Mouse (Mus musculus) midbrain, embryonic 14.5 days (tissue): ENCODE measurements around the gene Rab36. TPM values are rescaled to one million over a fixed set of nuclear protein-coding genes. Genes with fewer than 3 reads are reported as not detected.
"Not testable (repeated sequence)": the region's sequence is repeated elsewhere in the genome, so short reads cannot be mapped to it uniquely, and the experiment has no call there.

Experiments used
- ATAC-seq: fragments of 200-750 bp; cut with Nextera tagmentation; 2 replicates; pipeline ENCODE4 v1.8.0; 2017; ENCODE audit warnings: moderate number of reproducible peaks, moderate library complexity; ENCODE audit not compliant: low FRiP score, low TSS enrichment
- DNase-seq: peaks from one replicate; pipeline ENCODE4 v3.0.0-alpha.2; 2015
- H3K27ac ChIP-seq: fragments of 300-500 bp; sonication (generic); replicated peaks from 2 replicates; pipeline ENCODE4 v1.5.1; 2014; ENCODE audit warnings: mild to moderate bottlenecking, low read depth, low read length, moderate library complexity
- H3K27me3 ChIP-seq: fragments of 300-500 bp; sonication (generic); 2 replicates; pipeline ENCODE4 v1.6.1; 2014; ENCODE audit warnings: low read length, control low read depth, mixed read lengths; ENCODE audit not compliant: control insufficient read depth, insufficient read depth
- H3K36me3 ChIP-seq: fragments of 300-500 bp; sonication (generic); 2 replicates; pipeline ENCODE4 v1.6.1; 2014; ENCODE audit warnings: low read length, control low read depth; ENCODE audit not compliant: control insufficient read depth, insufficient read depth
- H3K4me1 ChIP-seq: fragments of 300-500 bp; sonication (generic); 2 replicates; pipeline ENCODE4 v1.6.1; 2014; ENCODE audit warnings: mild to moderate bottlenecking, antibody characterized with exemption, low read length, control low read depth; ENCODE audit not compliant: control insufficient read depth, insufficient read depth
- H3K4me2 ChIP-seq: fragments of 300-500 bp; sonication (generic); 2 replicates; pipeline ENCODE4 v1.6.1; 2014; ENCODE audit warnings: mild to moderate bottlenecking, low read length, moderate library complexity
- H3K4me3 ChIP-seq: fragments of 300-500 bp; sonication (generic); replicated peaks from 2 replicates; pipeline ENCODE4 v1.5.1; 2014; ENCODE audit warnings: low read depth, low read length
- H3K9ac ChIP-seq: fragments of 300-500 bp; sonication (generic); replicated peaks from 2 replicates; pipeline ENCODE4 v1.6.1; 2014; ENCODE audit warnings: mild to moderate bottlenecking, low read length, moderate library complexity
- H3K9me3 ChIP-seq: fragments of 300-500 bp; sonication (generic); 2 replicates; pipeline ENCODE4 v1.6.1; 2016; ENCODE audit warnings: low read length, control low read depth, mixed read lengths; ENCODE audit not compliant: control insufficient read depth
- WGBS: fragments of 180-500 bp; shearing (Covaris S2); extraction: QIAGEN DNeasy Blood & Tissue Kit; methylation state at CpG from one replicate; pipeline ENCODE4 v1.1.7; 2014; 5-methylcytosine and 5-hydroxymethylcytosine counted together
- polyA plus RNA-seq: library from polyadenylated mRNA; unstranded; fragments of >200 nt; fragmentation: Nextera tagmentation; extraction: Ambion mirVana; gene quantifications from 2 replicates; pipeline ENCODE4 v1.2.1, GENCODE M21; 2014

Gene Rab36
- polyA plus RNA-seq, 1 experiment from 2014 or later: 14.3 TPM

DNA sequence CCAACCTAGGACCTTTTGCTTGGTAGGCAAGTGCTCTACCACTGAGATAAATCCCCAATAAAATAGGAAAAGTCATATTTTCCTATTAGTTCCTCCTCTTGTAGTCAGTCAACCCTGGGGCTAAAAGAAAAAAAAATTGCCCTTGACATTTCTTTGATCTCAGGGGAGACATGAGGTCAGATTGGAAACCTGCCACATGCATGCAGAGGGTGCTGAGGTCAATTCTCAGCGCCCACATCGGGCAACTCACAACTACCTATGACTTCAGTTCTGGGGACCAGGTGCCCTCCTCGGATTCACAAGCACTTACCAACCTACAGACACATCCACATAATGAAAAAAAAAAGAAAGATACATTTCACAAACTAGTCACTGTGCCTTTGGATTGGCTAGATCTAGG lies 6.6 kb upstream of the Rab36 start:
- H3K4me3 ChIP-seq: no peak overlapping the region
- no peak overlapping the region for H3K27ac ChIP-seq
- no peaks in the 10 kb centered on the region for H3K27me3 ChIP-seq
- ATAC-seq (no peak), DNase-seq (no peak)
- H3K9ac ChIP-seq: no peak overlapping the region
- H3K4me2 ChIP-seq: no peak overlapping the region
- 90% methylated on average over 3 of the region's 3 CpGs for WGBS
- no peaks in the 10 kb centered on the region for H3K36me3 ChIP-seq
- H3K4me1 ChIP-seq: peaks cover 18% of the 10 kb centered on the region
- no peaks in the 10 kb centered on the region for H3K9me3 ChIP-seq

DNA sequence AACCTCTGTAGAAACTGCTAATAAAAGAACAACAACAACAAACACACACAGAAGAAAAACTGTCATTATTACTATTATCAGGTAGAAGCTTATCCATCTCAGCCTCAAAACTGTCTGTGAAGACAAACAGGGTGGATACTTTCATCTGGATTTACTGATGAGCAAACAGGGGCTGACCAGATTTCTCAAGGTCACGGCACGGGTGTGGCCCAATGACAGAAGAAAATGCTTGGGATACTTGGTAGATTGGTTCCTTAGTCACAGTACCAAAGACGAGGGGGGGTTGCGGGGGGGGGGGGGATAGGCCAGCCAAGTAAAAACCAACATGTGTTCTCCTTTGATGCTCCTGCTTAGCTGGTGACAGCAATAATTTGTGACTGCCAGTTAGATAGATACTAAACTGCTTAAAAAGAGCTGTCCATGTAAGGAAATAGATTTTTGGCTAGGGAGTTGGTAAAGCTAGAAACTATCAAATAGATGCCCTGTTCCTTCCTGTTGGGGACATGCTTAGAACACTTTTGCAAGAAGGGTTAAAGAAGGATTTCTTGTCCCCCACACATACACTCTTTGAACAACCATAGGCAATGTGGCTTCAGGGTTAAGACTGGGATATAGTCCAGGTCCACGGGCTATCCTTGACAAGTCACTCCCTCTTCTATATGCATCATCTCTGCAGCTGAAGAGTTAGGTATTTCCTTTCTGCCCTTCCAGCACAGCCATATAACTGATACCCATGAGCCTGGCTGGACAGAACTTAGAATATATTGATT lies 5.3 kb upstream of the Rab36 start:
- WGBS: 73% methylated on average over 5 of the region's 5 CpGs
- no peak for DNase-seq
- Histone ChIP-seq H3K9me3 (no peaks in the 10 kb centered on the region), H3K4me2 (no peak overlapping the region), H3K9ac (no peak overlapping the region), H3K27ac (no peak overlapping the region), H3K4me3 (no peak overlapping the region), H3K27me3 (no peaks in the 10 kb centered on the region), H3K4me1 (peaks cover 26% of the 10 kb centered on the region), H3K36me3 (no peaks in the 10 kb centered on the region)
- no peak for ATAC-seq

DNA sequence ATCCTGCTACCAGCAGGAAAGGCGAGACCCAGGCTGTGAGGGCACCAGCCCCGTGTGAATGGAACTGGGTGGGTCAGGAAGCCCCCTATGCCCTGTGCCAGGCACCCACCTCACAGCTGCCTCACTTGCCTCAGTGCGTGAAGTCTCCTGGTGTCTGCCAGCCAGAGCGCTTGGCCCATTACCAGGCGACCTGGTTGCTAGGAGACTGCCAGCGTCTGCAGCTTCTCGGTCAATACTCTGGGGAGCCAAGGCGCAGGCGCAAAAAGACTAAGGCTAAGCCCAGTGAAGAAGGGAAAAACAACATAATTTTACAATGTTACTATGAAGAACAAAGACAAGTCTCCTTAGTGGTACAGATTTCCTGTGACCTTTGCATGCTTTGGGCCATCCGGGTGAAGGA lies 4.5 kb upstream of the Rab36 start, which contains the start of gene Rsph14:
Gene Rsph14, minus strand, starts transcription at position 192 of the 400 bp plus-strand sequence.
- DNase-seq (peak; percentile 97), ATAC-seq (peak; percentile 55)
- Histone ChIP-seq H3K4me3 (no peak within 1 kb of the TSS), H3K4me2 (peak within 1 kb of the TSS; percentile 43), H3K9ac (no peak within 1 kb of the TSS), H3K27ac (peak within 1 kb of the TSS; percentile 79), H3K27me3 (no peaks in the 10 kb centered on the region), H3K4me1 (peaks cover 32% of the 10 kb centered on the region), H3K36me3 (no peaks in the 10 kb centered on the region), H3K9me3 (no peaks in the 10 kb centered on the region)
- WGBS: 10% methylated on average over 10 of the region's 10 CpGs

DNA sequence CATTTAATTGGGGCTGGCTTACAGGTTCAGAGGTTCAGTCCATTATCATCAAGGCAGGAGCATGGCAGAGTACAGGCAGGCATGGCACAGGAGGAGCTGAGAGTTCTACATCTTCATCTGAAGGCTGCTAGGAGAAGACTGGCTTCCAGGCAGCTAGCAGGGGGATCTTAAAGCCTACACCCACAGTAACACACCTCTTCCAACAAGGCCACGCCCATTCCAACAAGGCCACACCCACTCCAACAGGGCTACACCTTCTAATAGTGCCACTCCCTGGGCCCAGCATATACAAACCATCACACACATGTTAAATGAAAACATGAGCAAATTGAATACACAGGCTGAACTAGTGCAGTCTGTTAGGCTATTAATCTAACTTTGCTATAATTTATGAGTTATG lies 5.2 kb downstream of the Rab36 start:
- not testable (repeated sequence) for DNase-seq, H3K36me3 ChIP-seq, H3K27me3 ChIP-seq, H3K27ac ChIP-seq, H3K9ac ChIP-seq, H3K4me2 ChIP-seq, ATAC-seq, H3K4me3 ChIP-seq, H3K9me3 ChIP-seq
- 10% methylated on average over 1 of the region's 1 CpGs for WGBS
- H3K4me1 ChIP-seq: peaks cover 31% of the 10 kb centered on the region

DNA sequence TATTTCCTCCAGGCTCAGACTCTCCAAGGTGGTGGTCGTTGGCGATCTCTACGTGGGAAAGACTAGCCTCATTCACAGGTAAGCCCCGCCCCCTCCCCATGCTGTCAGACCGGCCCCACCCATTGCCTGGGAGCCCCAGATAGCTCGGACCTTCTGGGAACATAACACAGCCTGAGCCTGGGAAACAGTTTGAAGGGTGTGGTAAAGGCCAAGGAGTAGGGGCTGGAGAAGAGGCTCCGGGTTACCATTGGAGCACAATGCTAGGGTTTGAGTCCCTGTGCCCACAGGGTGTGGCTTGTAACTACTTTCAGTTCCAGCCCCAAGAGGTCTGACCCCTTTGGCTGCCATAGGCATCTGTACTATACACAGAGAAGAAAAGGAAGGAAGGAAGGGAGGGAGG lies 7.6 kb downstream of the Rab36 start:
- no peak overlapping the region for H3K9ac ChIP-seq
- H3K36me3 ChIP-seq: 0 out of 2 replicates have a peak, but pooled peaks cover 2% of the 10 kb centered on the region
- WGBS: 52% methylated on average over 7 of the region's 7 CpGs
- no peak for DNase-seq
- H3K4me3 ChIP-seq: no peak overlapping the region
- ATAC-seq: no peak
- H3K4me2 ChIP-seq: no peak overlapping the region
- no peaks in the 10 kb centered on the region for H3K27me3 ChIP-seq
- H3K27ac ChIP-seq: no peak overlapping the region
- peaks cover 9% of the 10 kb centered on the region; the same call in 1 of the 2 replicates for H3K4me1 ChIP-seq
- no peaks in the 10 kb centered on the region for H3K9me3 ChIP-seq

DNA sequence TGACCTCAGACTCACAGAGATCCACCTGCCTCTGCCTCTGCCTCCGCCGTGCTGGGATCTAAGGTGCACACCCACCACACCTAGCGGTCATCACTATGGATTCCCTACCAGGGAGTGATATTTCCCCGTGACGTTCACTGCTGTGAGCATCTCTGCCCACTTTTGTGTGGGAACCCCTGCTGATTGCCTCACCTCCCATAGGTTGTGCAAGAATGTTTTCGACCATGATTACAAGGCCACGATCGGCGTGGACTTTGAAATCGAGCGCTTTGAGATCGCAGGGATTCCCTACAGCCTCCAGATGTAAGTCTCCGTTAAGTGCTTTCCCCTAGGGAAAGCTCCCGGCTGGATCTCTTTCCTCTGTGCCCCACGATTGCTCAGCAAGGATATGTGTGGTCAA lies 9.0 kb downstream of the Rab36 start:
- H3K4me1 ChIP-seq: peaks cover 9% of the 10 kb centered on the region; the same call in 1 of the 2 replicates
- 0 out of 2 replicates have a peak, but pooled peaks cover 2% of the 10 kb centered on the region for H3K36me3 ChIP-seq
- DNase-seq (no peak), ATAC-seq (no peak)
- H3K27me3 ChIP-seq: no peaks in the 10 kb centered on the region
- no peak overlapping the region for H3K27ac ChIP-seq
- WGBS: 91% methylated on average over 15 of the region's 15 CpGs
- no peak overlapping the region for H3K9ac ChIP-seq
- H3K4me3 ChIP-seq: no peak overlapping the region
- H3K9me3 ChIP-seq: no peaks in the 10 kb centered on the region
- no peak overlapping the region for H3K4me2 ChIP-seq

DNA sequence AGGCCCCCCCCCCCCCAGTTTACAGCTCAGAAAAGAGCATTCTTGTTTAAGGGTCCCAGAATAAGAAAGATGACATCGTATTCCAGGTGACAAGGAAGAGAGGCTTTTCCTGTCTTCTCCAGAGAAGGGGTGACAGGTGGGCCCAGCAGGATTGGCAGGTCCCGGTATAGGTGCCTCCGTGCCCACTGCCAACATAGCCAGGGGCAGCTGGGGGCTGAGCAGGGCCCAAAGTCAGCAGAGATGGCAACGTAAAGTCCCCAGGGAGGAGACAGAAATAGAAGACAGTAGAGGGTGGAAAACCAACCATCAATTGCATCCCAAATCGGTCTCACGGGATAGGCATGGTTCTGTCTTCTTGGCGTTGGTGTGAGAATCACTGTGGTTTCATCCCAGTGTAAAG lies 11.9 kb downstream of the Rab36 start:
- Histone ChIP-seq H3K27ac (no peak overlapping the region), H3K9me3 (no peaks in the 10 kb centered on the region), H3K27me3 (no peaks in the 10 kb centered on the region), H3K36me3 (0 out of 2 replicates have a peak, but pooled peaks cover 2% of the 10 kb centered on the region), H3K4me3 (no peak overlapping the region), H3K9ac (no peak overlapping the region), H3K4me1 (no peaks in the 10 kb centered on the region), H3K4me2 (no peak overlapping the region)
- DNase-seq (no peak), ATAC-seq (no peak)
- WGBS: 91% methylated on average over 7 of the region's 7 CpGs

DNA sequence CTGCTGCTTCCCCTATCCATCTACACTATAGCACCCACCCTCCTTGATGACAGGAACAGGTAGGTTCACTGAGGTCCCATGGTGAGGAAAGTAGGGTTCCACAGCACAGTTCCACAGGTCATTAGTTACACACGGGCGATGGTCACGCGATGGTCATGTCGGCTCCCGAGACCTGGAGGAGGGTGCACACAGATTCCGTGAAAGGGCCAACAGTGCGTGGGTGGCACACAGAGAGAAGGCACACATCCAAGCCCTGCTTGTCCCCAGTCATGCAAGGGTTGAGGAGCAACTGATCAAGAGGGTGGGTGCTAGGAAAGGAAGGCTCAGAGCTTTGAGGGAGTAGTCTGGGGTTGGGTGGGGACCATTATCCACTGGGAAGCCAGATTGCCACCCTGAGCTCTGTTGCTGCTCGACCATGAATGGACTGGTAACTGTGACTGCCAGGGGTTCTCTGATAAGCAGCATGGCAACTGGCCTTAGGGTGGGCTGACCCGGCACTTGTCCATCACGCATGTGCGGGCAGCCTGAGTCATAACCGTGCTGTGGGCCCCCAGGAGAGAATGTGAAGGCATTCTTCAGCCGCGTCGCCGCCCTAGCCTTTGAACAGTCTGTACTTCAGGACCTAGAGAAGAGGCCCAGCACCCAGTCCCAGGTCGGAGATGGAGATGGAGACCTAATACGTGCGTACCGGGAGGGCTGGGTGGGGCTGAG lies 14.7 kb downstream of the Rab36 start:
- no peak overlapping the region for H3K4me2 ChIP-seq
- no peaks in the 10 kb centered on the region for H3K9me3 ChIP-seq
- H3K36me3 ChIP-seq: no peaks in the 10 kb centered on the region
- H3K4me1 ChIP-seq: peaks cover 11% of the 10 kb centered on the region
- 93% methylated on average over 21 of the region's 21 CpGs for WGBS
- H3K27ac ChIP-seq: no peak overlapping the region
- no peak overlapping the region for H3K9ac ChIP-seq
- H3K4me3 ChIP-seq: no peak overlapping the region
- H3K27me3 ChIP-seq: no peaks in the 10 kb centered on the region
- ATAC-seq (no peak), DNase-seq (no peak)
